24 mouse cellular contexts compared by ENCODE assay signal in genomic region chr6:45991086-45991485, GRCm38 (mm10).
"Had no signal": no experiment of that assay in that cellular context is flagged by ENCODE, and none has a peak within 500 bp of the region (broad histone marks: within the 10 kb centered on the region; RNA-seq: fewer than 3 reads in every experiment).

No protein-coding gene starts in this region.

- H3K36me3 ChIP-seq: kidney, embryonic 15.5 days; limb, embryonic 10.5 days; limb, embryonic 13.5 days; liver, embryonic 12.5 days; liver, embryonic 15.5 days; lung, embryonic 15.5 days; neural tube, embryonic 13.5 days; stomach, embryonic 15.5 days had no signal

- DNase-seq: kidney, adult 8-10 months; kidney, postnatal 10 days; kidney, postnatal 36 days; layer of hippocampus, postnatal 36 days; liver; lung, adult 18-20 months; lung, postnatal 14 days; lung, postnatal 4 days; midbrain, embryonic 14.5 days; retina, postnatal 1 day; right cerebral cortex, postnatal 25 days; spleen, adult 18-20 months; thymus, adult 18-20 months; thymus, postnatal 36 days had no signal

- H3K9me3 ChIP-seq: kidney, embryonic 15.5 days; limb, embryonic 10.5 days; limb, embryonic 13.5 days; liver, embryonic 12.5 days; liver, embryonic 15.5 days; lung, embryonic 15.5 days; neural tube, embryonic 13.5 days; stomach, embryonic 15.5 days had no signal

- H3K4me3 ChIP-seq: kidney, embryonic 15.5 days; limb, embryonic 10.5 days; limb, embryonic 13.5 days; liver, embryonic 12.5 days; liver, embryonic 15.5 days; lung, embryonic 15.5 days; myocyte; neural tube, embryonic 13.5 days; stomach, embryonic 15.5 days had no signal

- H3K9ac ChIP-seq: kidney, embryonic 15.5 days; limb, embryonic 13.5 days; liver, embryonic 12.5 days; liver, embryonic 15.5 days; lung, embryonic 15.5 days; neural tube, embryonic 13.5 days; stomach, embryonic 15.5 days had no signal

- H3K27me3 ChIP-seq: kidney, embryonic 15.5 days; limb, embryonic 13.5 days; liver, embryonic 12.5 days; liver, embryonic 15.5 days; lung, embryonic 15.5 days; neural tube, embryonic 13.5 days; stomach, embryonic 15.5 days had no signal

- ATAC-seq: liver, embryonic 12.5 days had no signal

- H3K27ac ChIP-seq: kidney, embryonic 15.5 days; limb, embryonic 10.5 days; limb, embryonic 13.5 days; liver, embryonic 12.5 days; liver, embryonic 15.5 days; lung, embryonic 15.5 days; neural tube, embryonic 13.5 days; stomach, embryonic 15.5 days had no signal

- H3K4me2 ChIP-seq: kidney, embryonic 15.5 days; limb, embryonic 13.5 days; liver, embryonic 12.5 days; liver, embryonic 15.5 days; lung, embryonic 15.5 days; midbrain, embryonic 11.5 days; neural tube, embryonic 13.5 days; stomach, embryonic 15.5 days had no signal

- H3K4me1 ChIP-seq: kidney, embryonic 15.5 days; limb, embryonic 10.5 days; liver, embryonic 12.5 days; liver, embryonic 15.5 days; lung, embryonic 15.5 days; neural tube, embryonic 13.5 days; stomach, embryonic 15.5 days had no signal
